Mouse (Mus musculus) central nervous system, embryonic 14 days (tissue): ENCODE results near the gene Cd40. TPM values are rescaled to one million over a fixed set of nuclear protein-coding genes. Genes with fewer than 3 reads are reported as not detected.

Source experiments
- polyA plus RNA-seq: library from polyadenylated mRNA; depleted of rRNA; stranded (reverse); fragments of >200 nt; gene quantifications from 2 replicates; pipeline ENCODE4 v1.2.3, GENCODE M21; 2012; rRNA removed

The Cd40 gene
- polyA plus RNA-seq: 9.4 and 9.7 TPM in 2 replicates

GRCm38 (mm10) chr2:165054888-165055852 lies at the start of gene Cd40:
TSS of gene Cd40 (plus strand) at chr2:165055627.

GRCm38 (mm10) chr2:165034131-165035057 lies 21.0 kb upstream of the Cd40 start, which contains the start of gene Ncoa5:
TSS of gene Ncoa5 (minus strand) at chr2:165034867.

GRCm38 (mm10) chr2:165090650-165091049 lies 35.2 kb downstream of the Cd40 start, which contains the start of gene 1700025C18Rik:
TSS of gene 1700025C18Rik (minus strand) at chr2:165090750.

Other genes with a start within 250 kb of the Cd40 start
- gene Zswim1, start 232.9 kb upstream of the Cd40 start, polyA plus RNA-seq: 11.8 and 12.3 TPM in 2 replicates
- 0.31 and 0.49 TPM in 2 replicates for gene Spata25, start 227.1 kb upstream of the Cd40 start, polyA plus RNA-seq
- 126 and 143 TPM in 2 replicates for gene Ctsa, start 222.8 kb upstream of the Cd40 start, polyA plus RNA-seq
- gene Neurl2, start 222.2 kb upstream of the Cd40 start, polyA plus RNA-seq: 4.2 and 5.6 TPM in 2 replicates
- 62.6 and 75.4 TPM in 2 replicates for gene Pltp, start 197.9 kb upstream of the Cd40 start, polyA plus RNA-seq
- gene Pcif1, start 176.3 kb upstream of the Cd40 start, polyA plus RNA-seq: 49.4 and 52.0 TPM in 2 replicates
- 38.2 and 41.2 TPM in 2 replicates for gene Zfp335, start 143.9 kb upstream of the Cd40 start, polyA plus RNA-seq
- 17.1 and 19.8 TPM in 2 replicates for gene Mmp9, start 114.8 kb upstream of the Cd40 start, polyA plus RNA-seq
- 68.2 and 75.9 TPM in 2 replicates for gene Slc12a5, start 94.8 kb upstream of the Cd40 start, polyA plus RNA-seq
- 113 and 127 TPM in 2 replicates for gene Ncoa5, start 20.8 kb upstream of the Cd40 start, polyA plus RNA-seq
- gene 1700025C18Rik, start 35.1 kb downstream of the Cd40 start, polyA plus RNA-seq: not detected in 2 replicates
- 12.7 and 12.8 TPM in 2 replicates for gene Cdh22, start 179.2 kb downstream of the Cd40 start, polyA plus RNA-seq
- gene Slc35c2, start 232.2 kb downstream of the Cd40 start, polyA plus RNA-seq: 50.3 and 52.3 TPM in 2 replicates